Mouse (Mus musculus) spleen, postnatal 14 days (tissue): ENCODE data around the gene Lep.

Experiments
- DNase-seq, 2 experiments: peaks; one replicate each; pipeline ENCODE4 v3.0.0; 2021 to 2022; ENCODE audit warnings: low spot score in 2 of 2

The Lep gene

GRCm38 (mm10) chr6:29117417-29118104 lies 57.5 kb downstream of the Lep start:
- no peak for DNase-seq

GRCm38 (mm10) chr6:29118231-29118630 lies 58.2 kb downstream of the Lep start:
- DNase-seq = no peak

- no peak for DNase-seq
Measured at GRCm38 (mm10) chr6:29118963-29119362, 58.9 kb downstream of the Lep start.

GRCm38 (mm10) chr6:29119990-29120389 lies 60.0 kb downstream of the Lep start:
- DNase-seq = no peak
